Mouse (Mus musculus) liver, adult 2 months (tissue): ENCODE measurements around the gene Tmem100.

Source experiments
- CTCF ChIP-seq: fragments of 200-500 bp; IDR thresholded peaks from 2 replicates; pipeline ENCODE4 v1.5.1; 2011; ENCODE audit warnings: low read depth, low read length, control low read depth
- POLR2A ChIP-seq: fragments of 200-500 bp; IDR thresholded peaks from 2 replicates; pipeline ENCODE4 v1.6.1; 2011; ENCODE audit warnings: low read length, control low read depth; ENCODE audit not compliant: insufficient read depth; ENCODE audit errors: extremely low read depth

DNA sequence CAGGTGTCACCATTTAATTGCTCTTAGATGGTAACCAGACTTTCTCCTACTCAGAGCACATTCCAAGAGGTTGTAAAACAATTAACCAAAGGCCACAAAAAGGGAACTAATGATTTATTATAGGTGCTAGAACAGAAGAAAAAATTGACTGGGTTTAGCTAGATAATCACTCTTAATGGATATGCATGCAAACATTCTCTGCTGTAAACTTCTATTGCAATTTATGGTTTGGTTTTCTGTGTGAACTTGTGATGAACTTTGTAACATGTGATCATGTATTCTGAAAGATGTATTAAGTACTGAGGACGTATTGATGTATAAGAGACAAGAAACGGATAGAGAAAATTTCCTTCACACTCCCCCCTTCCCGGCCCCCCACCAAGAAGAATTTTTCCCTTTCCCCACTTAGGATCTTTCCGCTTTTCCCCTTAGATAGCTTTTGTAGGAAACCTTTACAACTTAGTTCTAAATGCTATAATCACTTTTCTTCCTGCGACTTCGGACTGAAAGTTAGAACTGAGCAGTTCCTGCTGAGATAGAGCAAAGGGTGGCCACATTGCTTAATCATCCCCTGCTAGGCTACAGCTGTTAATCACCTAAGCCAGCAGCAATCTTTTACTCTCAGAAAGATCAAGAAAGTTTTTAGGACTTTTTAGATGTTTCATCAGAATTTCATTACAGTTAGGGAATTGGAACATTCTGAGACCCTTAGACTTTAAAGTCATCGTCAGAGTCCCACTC, 22.2 kb upstream of the Tmem100 start:
- TF ChIP-seq CTCF (no peak), POLR2A (no peak)
